Mouse (Mus musculus): Measurements from ENCODE around the gene Lrrc1. TPM values are rescaled to one million over a fixed set of nuclear protein-coding genes. Genes with fewer than 3 reads are reported as not detected.

Lrrc1 gene
- polyA plus RNA-seq, 1 experiment = 106 TPM

DNA sequence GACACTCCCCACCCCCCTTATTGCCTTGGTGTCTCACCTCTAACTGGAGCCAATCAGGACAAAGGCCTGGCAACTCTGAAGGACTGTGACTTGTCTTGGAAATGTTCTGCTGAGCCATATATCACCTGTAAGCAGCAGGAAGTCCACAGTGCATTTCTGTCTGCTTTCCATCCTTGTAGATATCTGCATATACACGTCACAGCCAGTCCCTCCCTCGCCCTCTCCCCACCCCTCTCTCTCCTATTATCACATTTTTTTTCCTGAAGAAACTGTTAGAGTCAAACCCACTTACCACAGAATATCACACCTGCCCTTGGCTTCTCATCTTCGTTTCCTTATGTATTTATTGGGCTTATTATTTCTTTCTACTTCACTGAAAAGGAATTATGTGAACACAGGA lies 13.3 kb upstream of the Lrrc1 start:
- TF ChIP-seq CTCF (IDR thresholded peaks at IDR 0.05; ENCODE audit: control insufficient read depth, insufficient read depth, insufficient replicate concordance, low read depth, low read length) (no peak), POLR2A (IDR thresholded peaks at IDR 0.05; ENCODE audit: control insufficient read depth, low read depth, low read length) (no peak)
- Histone ChIP-seq H3K36me3 (ENCODE audit: control insufficient read depth, insufficient read depth, low read length) (no peaks in the 10 kb centered on the region), H3K4me1 (ENCODE audit: control insufficient read depth, insufficient read depth, low read length) (no peaks in the 10 kb centered on the region), H3K27me3 (ENCODE audit: control insufficient read depth, insufficient read depth, low read length) (no peaks in the 10 kb centered on the region), H3K27ac (ENCODE audit: control insufficient read depth, insufficient read depth, low read depth, low read length) (no peak overlapping the region), H3K4me3 (ENCODE audit: control insufficient read depth, low read depth, low read length) (no peak overlapping the region)

DNA sequence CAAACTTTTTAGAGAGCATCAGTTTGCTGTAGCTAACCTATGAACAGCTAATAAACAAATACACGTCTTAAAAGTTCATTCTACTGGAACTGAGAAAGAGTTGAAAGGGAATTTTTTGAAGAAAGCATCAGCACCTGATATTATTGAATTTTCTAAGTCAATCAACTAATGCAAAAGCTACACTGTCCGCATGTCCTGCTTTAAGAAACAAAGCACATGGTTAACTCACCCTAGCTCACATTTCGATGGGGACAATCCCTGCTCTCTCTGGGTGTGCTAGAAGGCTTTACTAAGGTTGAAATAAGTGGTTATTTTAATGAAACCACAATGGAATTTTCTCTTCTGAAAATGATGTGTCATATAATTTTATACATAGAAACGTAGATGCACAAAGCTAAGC lies 12.5 kb upstream of the Lrrc1 start:
- Histone ChIP-seq H3K27me3 (ENCODE audit: control insufficient read depth, insufficient read depth, low read length) (no peaks in the 10 kb centered on the region), H3K36me3 (ENCODE audit: control insufficient read depth, insufficient read depth, low read length) (no peaks in the 10 kb centered on the region), H3K27ac (ENCODE audit: control insufficient read depth, insufficient read depth, low read depth, low read length) (no peak overlapping the region), H3K4me1 (ENCODE audit: control insufficient read depth, insufficient read depth, low read length) (no peaks in the 10 kb centered on the region), H3K4me3 (ENCODE audit: control insufficient read depth, low read depth, low read length) (no peak overlapping the region)
- no peak for TF ChIP-seq POLR2A (IDR thresholded peaks at IDR 0.05; ENCODE audit: control insufficient read depth, low read depth, low read length)
- TF ChIP-seq CTCF (IDR thresholded peaks at IDR 0.05; ENCODE audit: control insufficient read depth, insufficient read depth, insufficient replicate concordance, low read depth, low read length) = no peak

DNA sequence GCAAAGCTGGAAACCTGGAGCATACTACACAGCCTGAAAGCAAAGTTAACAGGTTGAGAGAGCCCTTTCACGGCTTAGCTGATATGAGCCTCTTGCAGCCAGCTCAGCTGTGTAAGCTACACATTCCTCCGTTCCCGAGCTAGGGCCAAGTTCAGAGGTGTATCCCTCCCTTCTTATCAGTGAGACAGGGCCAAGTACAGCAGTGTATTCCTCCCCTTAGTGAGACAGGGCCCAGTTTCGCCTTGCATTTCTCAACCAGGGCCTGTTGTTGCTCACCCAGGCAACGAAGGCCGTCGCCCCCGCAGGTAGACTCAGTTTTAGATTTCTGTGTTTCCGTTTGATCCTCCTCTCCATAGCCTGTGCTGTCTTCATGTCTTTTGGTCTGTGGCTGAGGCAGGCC lies 11.8 kb upstream of the Lrrc1 start:
- Histone ChIP-seq H3K4me1 (ENCODE audit: control insufficient read depth, insufficient read depth, low read length) (no peaks in the 10 kb centered on the region), H3K27me3 (ENCODE audit: control insufficient read depth, insufficient read depth, low read length) (no peaks in the 10 kb centered on the region), H3K36me3 (ENCODE audit: control insufficient read depth, insufficient read depth, low read length) (no peaks in the 10 kb centered on the region), H3K4me3 (ENCODE audit: control insufficient read depth, low read depth, low read length) (no peak overlapping the region), H3K27ac (ENCODE audit: control insufficient read depth, insufficient read depth, low read depth, low read length) (no peak overlapping the region)
- no peak for TF ChIP-seq CTCF (IDR thresholded peaks at IDR 0.05; ENCODE audit: control insufficient read depth, insufficient read depth, insufficient replicate concordance, low read depth, low read length)
- TF ChIP-seq POLR2A (IDR thresholded peaks at IDR 0.05; ENCODE audit: control insufficient read depth, low read depth, low read length) = no peak

DNA sequence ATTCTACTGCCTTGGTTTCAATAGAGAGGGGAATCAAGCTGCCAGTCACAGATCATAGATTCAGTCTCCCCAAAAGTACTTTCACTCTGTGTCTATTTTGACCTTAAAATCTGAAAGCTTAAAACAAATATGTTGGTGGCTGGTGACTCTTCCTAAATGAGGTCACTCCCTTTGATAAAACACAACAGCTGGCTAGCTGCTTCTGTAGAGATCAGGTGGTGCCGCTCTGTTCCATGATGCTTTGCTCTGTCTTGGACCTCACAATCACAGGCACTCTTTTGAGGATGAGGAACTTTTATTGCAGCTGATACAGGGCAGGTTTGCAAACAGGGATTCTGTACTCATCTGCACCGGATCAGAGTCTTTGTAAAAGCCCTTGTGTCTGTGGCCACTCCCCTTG lies 8.8 kb upstream of the Lrrc1 start:
- H3K4me1 ChIP-seq (ENCODE audit: control insufficient read depth, insufficient read depth, low read length) = no peaks in the 10 kb centered on the region

DNA sequence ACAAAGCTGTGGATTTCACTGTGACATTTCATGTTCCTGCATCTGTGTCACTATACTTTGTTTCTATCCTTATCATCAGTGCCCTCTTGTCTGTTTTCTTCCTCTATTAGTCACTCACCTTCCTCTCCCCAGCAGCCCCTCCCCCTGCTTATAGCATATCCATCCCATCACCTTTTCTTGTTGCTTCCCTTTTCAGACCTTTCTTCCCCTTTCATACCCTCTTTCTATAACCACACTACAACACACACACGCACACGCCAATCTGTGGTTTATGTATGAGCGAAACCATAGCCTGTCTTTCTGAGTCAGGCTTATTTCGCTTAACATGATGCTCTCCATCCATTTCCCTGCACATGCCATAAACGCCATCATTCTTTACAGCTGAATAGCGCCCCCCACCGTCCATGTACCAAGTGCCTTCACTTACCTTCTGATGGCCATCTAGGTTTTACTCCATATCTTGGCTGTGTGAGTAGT lies 6.4 kb upstream of the Lrrc1 start:
- H3K36me3 ChIP-seq (ENCODE audit: control insufficient read depth, insufficient read depth, low read length) = no peaks in the 10 kb centered on the region
- no peak overlapping the region for H3K4me3 ChIP-seq (ENCODE audit: control insufficient read depth, low read depth, low read length)
- TF ChIP-seq CTCF (IDR thresholded peaks at IDR 0.05; ENCODE audit: control insufficient read depth, insufficient read depth, insufficient replicate concordance, low read depth, low read length) (no peak), POLR2A (IDR thresholded peaks at IDR 0.05; ENCODE audit: control insufficient read depth, low read depth, low read length) (no peak)
- H3K27me3 ChIP-seq (ENCODE audit: control insufficient read depth, insufficient read depth, low read length) = no peaks in the 10 kb centered on the region
- H3K4me1 ChIP-seq (ENCODE audit: control insufficient read depth, insufficient read depth, low read length) = no peaks in the 10 kb centered on the region
- H3K27ac ChIP-seq (ENCODE audit: control insufficient read depth, insufficient read depth, low read depth, low read length) = no peak overlapping the region

More for the DNA sequence above, 8.8 kb upstream of the Lrrc1 start:
- Histone ChIP-seq H3K36me3 (ENCODE audit: control insufficient read depth, insufficient read depth, low read length) (no peaks in the 10 kb centered on the region), H3K4me3 (ENCODE audit: control insufficient read depth, low read depth, low read length) (no peak overlapping the region), H3K27ac (ENCODE audit: control insufficient read depth, insufficient read depth, low read depth, low read length) (no peak overlapping the region), H3K27me3 (ENCODE audit: control insufficient read depth, insufficient read depth, low read length) (no peaks in the 10 kb centered on the region)
- TF ChIP-seq POLR2A (IDR thresholded peaks at IDR 0.05; ENCODE audit: control insufficient read depth, low read depth, low read length) (no peak), CTCF (IDR thresholded peaks at IDR 0.05; ENCODE audit: control insufficient read depth, insufficient read depth, insufficient replicate concordance, low read depth, low read length) (no peak)

DNA sequence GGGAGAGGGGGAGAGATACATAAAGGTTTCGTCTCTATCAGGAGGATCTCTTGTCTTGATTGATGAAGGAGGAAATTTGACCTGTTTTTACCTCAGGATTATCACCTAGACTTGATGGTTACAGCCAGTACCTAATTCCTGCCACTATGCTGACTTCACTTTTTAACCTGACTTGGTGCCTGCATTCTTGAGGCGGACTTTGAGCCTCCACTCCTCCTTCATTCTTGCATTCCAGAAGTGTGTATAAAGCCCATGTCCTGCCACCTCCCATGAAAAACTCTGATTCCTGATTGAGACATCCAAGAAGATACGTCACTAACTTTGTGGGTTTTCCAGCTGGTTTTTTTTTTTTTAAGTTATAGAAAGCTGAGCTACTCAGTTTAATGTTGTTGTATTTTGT lies 1.3 kb upstream of the Lrrc1 start:
- no peak for TF ChIP-seq CTCF (IDR thresholded peaks at IDR 0.05; ENCODE audit: control insufficient read depth, insufficient read depth, insufficient replicate concordance, low read depth, low read length)
- TF ChIP-seq POLR2A (IDR thresholded peaks at IDR 0.05; ENCODE audit: control insufficient read depth, low read depth, low read length) = no peak
- Histone ChIP-seq H3K36me3 (ENCODE audit: control insufficient read depth, insufficient read depth, low read length) (no peaks in the 10 kb centered on the region), H3K27me3 (ENCODE audit: control insufficient read depth, insufficient read depth, low read length) (no peaks in the 10 kb centered on the region), H3K27ac (ENCODE audit: control insufficient read depth, insufficient read depth, low read depth, low read length) (no peak overlapping the region), H3K4me1 (ENCODE audit: control insufficient read depth, insufficient read depth, low read length) (peaks cover 13% of the 10 kb centered on the region), H3K4me3 (ENCODE audit: control insufficient read depth, low read depth, low read length) (no peak overlapping the region)

DNA sequence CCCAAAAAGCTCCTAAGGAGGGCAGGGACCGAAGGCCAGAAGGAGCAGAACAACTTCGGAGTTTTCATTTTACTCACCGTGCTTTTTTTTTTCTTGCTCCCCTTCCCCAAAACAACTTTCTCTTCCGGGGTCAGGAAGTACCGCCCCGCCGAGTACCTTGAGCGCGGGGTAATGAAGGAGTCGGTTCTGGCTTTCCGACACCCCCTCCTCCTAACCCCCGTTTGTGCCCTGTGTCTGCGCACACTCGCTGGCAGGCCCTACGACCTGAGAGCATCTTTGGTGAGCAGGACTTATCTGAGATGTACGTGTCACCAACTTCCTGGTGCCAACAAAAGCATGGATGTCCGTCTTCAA lies 375 bp upstream of the Lrrc1 start:
- Histone ChIP-seq H3K27ac (ENCODE audit: control insufficient read depth, insufficient read depth, low read depth, low read length) (no peak overlapping the region; the same call in 1 of the 2 replicates), H3K4me3 (ENCODE audit: control insufficient read depth, low read depth, low read length) (peak overlapping the region; percentile 78), H3K36me3 (ENCODE audit: control insufficient read depth, insufficient read depth, low read length) (no peaks in the 10 kb centered on the region), H3K27me3 (ENCODE audit: control insufficient read depth, insufficient read depth, low read length) (no peaks in the 10 kb centered on the region), H3K4me1 (ENCODE audit: control insufficient read depth, insufficient read depth, low read length) (peaks cover 13% of the 10 kb centered on the region)
- TF ChIP-seq POLR2A (IDR thresholded peaks at IDR 0.05; ENCODE audit: control insufficient read depth, low read depth, low read length) = no peak
- no peak for TF ChIP-seq CTCF (IDR thresholded peaks at IDR 0.05; ENCODE audit: control insufficient read depth, insufficient read depth, insufficient replicate concordance, low read depth, low read length)
